Mouse (Mus musculus) CH12.LX (cell line): ENCODE measurements around the gene Banf2.

Experiments used
- JUN ChIP-seq: IDR thresholded peaks from 2 replicates; pipeline ENCODE4 v1.6.1; 2011; ENCODE audit warnings: low read depth, mild to moderate bottlenecking, low read length, improper control_type of control experiment, moderate library complexity; ENCODE audit not compliant: insufficient read depth
- MXI1 ChIP-seq: IDR thresholded peaks from 2 replicates; pipeline ENCODE4 v1.6.1; 2011; ENCODE audit warnings: mild to moderate bottlenecking, low read depth, low read length, improper control_type of control experiment
- POLR2A ChIP-seq: IDR thresholded peaks from 2 replicates; pipeline ENCODE4 v1.6.1; 2011; ENCODE audit warnings: low read depth, mild to moderate bottlenecking, improper control_type of control experiment, low read length
- UBTF ChIP-seq: IDR thresholded peaks from 2 replicates; pipeline ENCODE4 v1.6.1; 2012; ENCODE audit warnings: low read depth, mild to moderate bottlenecking, inconsistent platforms, low read length, improper control_type of control experiment, moderate library complexity

- TF ChIP-seq MXI1, result no peak
- no peak for TF ChIP-seq JUN
- no peak for TF ChIP-seq POLR2A
- no peak for TF ChIP-seq UBTF
Measured at GRCm38 (mm10) chr2:144061701-144062100, 28.8 kb downstream of the Banf2 start.
